Mouse (Mus musculus): Measurements from ENCODE around the gene Fbxw14. TPM values are rescaled to one million over a fixed set of nuclear protein-coding genes. Genes with fewer than 3 reads are reported as not detected.
"Not testable (repeated sequence)": the region's sequence is repeated elsewhere in the genome, so short reads cannot be mapped to it uniquely, and the experiment has no call there.

Fbxw14 gene
- polyA plus RNA-seq (2016; fragmentation: Nextera tagmentation; extraction: Ambion mirVana), result not detected in 2 replicates

DNA sequence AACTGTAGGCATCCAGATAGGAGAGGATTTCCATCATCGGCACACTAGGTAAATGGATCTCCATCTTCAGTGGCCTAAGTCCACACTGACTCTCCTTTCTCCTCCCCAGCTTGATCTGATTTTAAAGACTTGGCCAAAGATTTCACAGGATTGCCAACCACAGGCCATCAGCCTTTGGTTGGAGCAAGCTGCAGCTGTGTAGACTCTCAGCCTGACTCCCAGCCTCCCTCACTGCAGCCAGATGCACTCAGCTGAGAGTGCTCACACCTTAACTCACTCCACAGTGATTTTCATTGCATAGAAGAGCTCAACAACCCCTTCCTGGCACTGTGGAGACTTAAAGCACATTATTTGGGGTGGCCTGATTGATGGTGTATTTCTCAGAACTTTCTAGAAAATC, at the start of gene Fbxw14:
Gene Fbxw14 (minus strand): TSS at position 101 of the 400 bp plus-strand sequence.
- H3K4me1 ChIP-seq (replicated peaks); H3K4me3 ChIP-seq: not testable (repeated sequence)

GRCm38 (mm10) chr9:109263041-109263440, 24.4 kb downstream of the Fbxw14 start:
- 67% methylated on average over 2 of the region's 2 CpGs for WGBS

More for the DNA sequence above, at the start of gene Fbxw14:
- not testable (repeated sequence) for H3K27me3 ChIP-seq (replicated peaks); H3K9ac ChIP-seq; H3K27ac ChIP-seq (ENCODE audit: poor library complexity, severe bottlenecking); H3K9me3 ChIP-seq (replicated peaks); ATAC-seq (ENCODE audit: insufficient number of reproducible peaks, low FRiP score); H3K36me3 ChIP-seq; H3K4me2 ChIP-seq
- WGBS, result no CpG with 5 or more reads among the region's 1 CpGs

DNA sequence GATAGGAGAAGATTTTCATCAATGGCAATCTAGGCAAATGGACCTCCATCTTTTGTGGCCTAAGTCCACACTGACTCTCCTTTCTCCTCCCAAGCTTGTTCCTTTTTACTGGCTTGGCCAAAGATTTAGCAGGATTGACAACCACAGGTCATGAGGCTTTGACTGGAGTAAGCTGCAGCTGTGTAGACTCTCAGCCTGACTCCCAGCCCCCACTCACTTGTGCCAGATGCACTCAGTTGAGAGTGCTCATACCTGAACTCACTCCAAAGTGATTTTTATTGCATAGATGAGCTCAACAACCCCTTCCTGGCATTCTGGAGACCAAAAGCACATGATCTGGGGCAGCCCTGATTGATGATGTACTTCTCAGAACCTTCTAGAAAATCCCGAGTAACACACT, 52.8 kb downstream of the Fbxw14 start, which contains the start of gene Fbxw20:
Gene Fbxw20 (minus strand): TSS at position 101 of the 400 bp plus-strand sequence.
- WGBS, result 65% methylated on average over 1 of the region's 1 CpGs

More at GRCm38 (mm10) chr9:109263041-109263440, 24.4 kb downstream of the Fbxw14 start:
- Histone ChIP-seq H3K4me2 (no peak overlapping the region), H3K36me3 (no peaks in the 10 kb centered on the region), H3K27me3 (replicated peaks) (no peaks in the 10 kb centered on the region), H3K9ac (no peak overlapping the region), H3K4me3 (no peak overlapping the region), H3K9me3 (replicated peaks) (no peaks in the 10 kb centered on the region), H3K27ac (ENCODE audit: poor library complexity, severe bottlenecking) (no peak overlapping the region), H3K4me1 (replicated peaks) (no peaks in the 10 kb centered on the region)
- ATAC-seq (ENCODE audit: insufficient number of reproducible peaks, low FRiP score), result no peak

More for the DNA sequence above, 52.8 kb downstream of the Fbxw14 start, which contains the start of gene Fbxw20:
- Histone ChIP-seq H3K4me1 (replicated peaks) (no peaks in the 10 kb centered on the region), H3K27ac (ENCODE audit: poor library complexity, severe bottlenecking) (no peak within 1 kb of the TSS), H3K4me3 (no peak within 1 kb of the TSS), H3K9me3 (replicated peaks) (no peaks in the 10 kb centered on the region), H3K27me3 (replicated peaks) (no peaks in the 10 kb centered on the region), H3K36me3 (no peaks in the 10 kb centered on the region), H3K9ac (no peak within 1 kb of the TSS), H3K4me2 (no peak within 1 kb of the TSS)
- no peak for ATAC-seq (ENCODE audit: insufficient number of reproducible peaks, low FRiP score)

Other genes starting within 250 kb of the Fbxw14 start
- gene Shisa5, start 249.1 kb downstream of the Fbxw14 start, polyA plus RNA-seq (2016; fragmentation: Nextera tagmentation; extraction: Ambion mirVana), result 67.5 and 70.3 TPM in 2 replicates
- 5.8 and 7.1 TPM in 2 replicates for gene Trex1, start 227.9 kb downstream of the Fbxw14 start, polyA plus RNA-seq (2016; fragmentation: Nextera tagmentation; extraction: Ambion mirVana)
- 17.9 and 19.6 TPM in 2 replicates for gene Atrip, start 213.6 kb downstream of the Fbxw14 start, polyA plus RNA-seq (2016; fragmentation: Nextera tagmentation; extraction: Ambion mirVana)
- gene Ccdc51, start 205.2 kb downstream of the Fbxw14 start, polyA plus RNA-seq (2016; fragmentation: Nextera tagmentation; extraction: Ambion mirVana), result 14.6 and 16.3 TPM in 2 replicates
- gene Tma7, start 205.1 kb downstream of the Fbxw14 start, polyA plus RNA-seq (2016; fragmentation: Nextera tagmentation; extraction: Ambion mirVana), result 715 and 742 TPM in 2 replicates
- gene Plxnb1, start 192.3 kb downstream of the Fbxw14 start, polyA plus RNA-seq (2016; fragmentation: Nextera tagmentation; extraction: Ambion mirVana), result 11.1 and 11.7 TPM in 2 replicates
- gene Fbxw21, start 125.6 kb downstream of the Fbxw14 start, polyA plus RNA-seq (2016; fragmentation: Nextera tagmentation; extraction: Ambion mirVana), result not detected in 2 replicates
- gene Fbxw13, start 91.7 kb downstream of the Fbxw14 start, polyA plus RNA-seq (2016; fragmentation: Nextera tagmentation; extraction: Ambion mirVana), result not detected in 2 replicates
- gene Fbxw20, start 52.9 kb downstream of the Fbxw14 start, polyA plus RNA-seq (2016; fragmentation: Nextera tagmentation; extraction: Ambion mirVana), result not detected in 2 replicates
- gene Fbxw28, start 52.0 kb upstream of the Fbxw14 start, polyA plus RNA-seq (2016; fragmentation: Nextera tagmentation; extraction: Ambion mirVana), result not detected in 2 replicates
- gene Fbxw22, start 116.6 kb upstream of the Fbxw14 start, polyA plus RNA-seq (2016; fragmentation: Nextera tagmentation; extraction: Ambion mirVana), result not detected in 2 replicates
- gene Fbxw16, start 161.5 kb upstream of the Fbxw14 start, polyA plus RNA-seq (2016; fragmentation: Nextera tagmentation; extraction: Ambion mirVana), result not detected in 2 replicates
- not detected in 2 replicates for gene Fbxw19, start 208.2 kb upstream of the Fbxw14 start, polyA plus RNA-seq (2016; fragmentation: Nextera tagmentation; extraction: Ambion mirVana)